8 mouse cellular contexts compared by ENCODE assay signal in the genomic region with DNA sequence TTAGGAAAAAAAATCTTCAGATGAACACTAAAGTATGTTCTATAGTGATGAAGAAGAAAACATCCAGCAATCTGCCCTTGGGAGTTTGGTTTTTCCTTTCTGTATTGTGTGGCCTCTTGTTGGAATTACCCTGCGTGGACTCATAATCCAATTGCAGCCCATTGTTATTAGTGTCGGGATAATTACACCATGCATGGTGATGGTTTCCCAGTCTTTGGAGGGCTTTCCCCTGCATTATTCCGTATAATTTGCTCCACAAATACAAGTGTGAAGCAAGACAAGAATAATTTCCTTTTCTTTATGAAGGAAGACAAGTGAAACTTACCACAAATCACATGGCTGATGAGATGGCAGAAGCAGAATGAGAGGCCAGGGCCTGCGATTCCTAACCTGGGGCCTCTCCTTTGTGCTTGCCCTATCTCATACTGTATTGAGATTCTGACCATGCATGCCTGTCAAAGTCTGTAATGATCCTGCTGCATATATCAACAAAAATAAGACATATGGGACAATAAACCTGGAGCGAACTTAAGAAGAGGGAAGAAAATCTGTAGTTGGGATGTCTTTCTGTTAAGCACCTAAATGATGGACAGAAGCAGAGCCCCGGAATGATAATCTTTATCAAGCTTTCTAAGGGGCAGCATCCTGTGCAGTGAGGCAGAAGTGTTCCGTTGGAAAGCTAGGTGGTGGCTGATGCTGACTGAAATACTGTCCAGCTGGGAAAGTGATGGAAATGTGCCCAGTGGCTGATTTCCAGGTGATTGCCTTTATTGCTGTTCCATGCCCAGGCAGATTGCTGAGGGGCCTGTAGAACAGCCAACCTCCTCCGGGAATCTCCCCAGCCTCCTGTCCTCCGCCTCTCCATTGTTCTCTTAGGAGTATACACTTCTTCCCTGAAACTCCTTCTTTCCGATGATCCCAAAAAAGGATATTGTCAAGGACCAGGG.
A peak's percentile ranks its signal among the peaks of the same experiment; 100 is the strongest.
DNase-seq lines count a peak whose midpoint lies in the region.

No protein-coding gene starts in this region.

- peak; percentile 16 for DNase-seq in kidney, postnatal 10 days
- DNase-seq in kidney, postnatal 4 days = no peak
- peak; percentile 29 for DNase-seq in adrenal gland, postnatal 25 days
- DNase-seq in cerebellum, adult 11-12 months = peak; percentile 55
- peak; percentile 40 for DNase-seq in gastrocnemius, postnatal 25 days
- DNase-seq in thymus, postnatal 25 days = no peak
- DNase-seq in kidney, adult 18-20 months = no peak
- DNase-seq in frontal cortex, postnatal 36 days (ENCODE audit: low spot score in 2 of 2) = no peak

Comparison
In these comparisons a context has a peak if more than half of its experiments do, and no peak if none do; other contexts are left out.
1. DNase-seq: peak in kidney, postnatal 10 days (single experiment), adrenal gland, postnatal 25 days (single experiment), cerebellum, adult 11-12 months (single experiment) and gastrocnemius, postnatal 25 days (single experiment); none in kidney, postnatal 4 days (0 of 2), thymus, postnatal 25 days (single experiment), kidney, adult 18-20 months (single experiment) and frontal cortex, postnatal 36 days (0 of 2).